Mouse (Mus musculus) embryo, embryonic 9.5 days (tissue): ENCODE results near the gene Bcl2a1a.
"Not testable (repeated sequence)": the region's sequence is repeated elsewhere in the genome, so short reads cannot be mapped to it uniquely, and the experiment has no call there.

Source experiments
- DNase-seq: peaks from one replicate; pipeline ENCODE4 v3.0.0-alpha.2; 2017; ENCODE audit errors: extremely low spot score

The Bcl2a1a gene

DNA sequence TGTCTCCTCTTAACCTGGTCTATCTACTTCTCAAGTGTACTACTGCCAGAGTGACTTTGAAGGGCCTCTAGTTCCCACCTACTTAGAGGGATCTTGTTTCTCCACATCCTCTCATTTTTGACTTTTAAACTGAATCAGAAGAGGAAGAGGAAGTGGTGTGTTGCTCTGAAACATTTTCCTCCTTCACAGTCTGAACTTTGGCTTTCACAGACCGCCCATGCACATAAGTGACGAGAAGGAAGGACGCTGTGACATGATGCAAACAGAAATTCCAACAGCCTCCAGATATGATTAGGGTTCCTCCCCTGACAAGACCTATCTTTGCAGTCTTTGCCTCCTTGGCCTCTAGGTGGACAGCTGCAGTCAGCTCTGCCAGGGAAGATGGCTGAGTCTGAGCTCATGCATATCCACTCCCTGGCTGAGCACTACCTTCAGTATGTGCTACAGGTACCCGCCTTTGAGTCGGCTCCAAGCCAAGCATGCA is at the start of gene Bcl2a1a:
Gene Bcl2a1a (plus strand): TSS at position 231 of the 484 bp plus-strand sequence.
- DNase-seq: not testable (repeated sequence)

DNA sequence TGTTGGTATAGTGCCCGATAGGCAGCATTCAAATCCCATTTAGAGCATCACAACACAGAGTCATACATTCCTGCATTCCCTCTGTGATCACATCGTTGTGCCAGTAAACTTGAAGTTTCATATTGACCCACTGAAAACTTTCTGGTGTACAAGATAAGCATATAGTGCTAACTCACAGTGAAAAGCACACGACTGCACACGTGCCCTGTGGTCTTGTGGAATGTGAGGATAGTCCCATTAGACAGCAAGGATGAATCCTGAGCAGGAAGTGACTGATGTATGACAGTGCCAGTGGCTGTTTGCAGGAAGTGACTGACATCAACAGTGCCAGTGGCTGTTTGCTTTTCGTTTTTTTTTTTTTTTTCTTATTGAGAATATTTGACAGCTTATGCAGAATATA is 40.1 kb upstream of the Bcl2a1a start:
- not testable (repeated sequence) for DNase-seq

DNA sequence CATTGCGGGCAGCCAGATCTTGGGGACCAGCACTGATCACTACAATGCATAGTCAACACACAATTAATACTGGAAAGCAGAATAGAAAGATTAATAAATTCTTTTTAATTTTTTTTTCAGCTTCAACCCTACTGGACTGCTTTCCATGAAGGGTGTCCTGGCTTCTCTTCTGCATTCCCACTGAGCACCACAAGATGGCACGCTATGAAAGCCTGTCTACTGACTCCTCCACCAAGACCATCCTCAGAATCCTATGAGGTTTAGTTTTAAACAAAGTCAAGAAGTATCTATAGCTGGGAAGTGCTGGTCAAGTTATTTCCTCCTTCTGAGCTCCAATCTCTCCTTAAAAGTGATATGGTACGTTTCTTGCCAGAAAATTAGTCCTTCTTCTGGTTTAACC is 18.4 kb upstream of the Bcl2a1a start:
- DNase-seq: not testable (repeated sequence)

DNA sequence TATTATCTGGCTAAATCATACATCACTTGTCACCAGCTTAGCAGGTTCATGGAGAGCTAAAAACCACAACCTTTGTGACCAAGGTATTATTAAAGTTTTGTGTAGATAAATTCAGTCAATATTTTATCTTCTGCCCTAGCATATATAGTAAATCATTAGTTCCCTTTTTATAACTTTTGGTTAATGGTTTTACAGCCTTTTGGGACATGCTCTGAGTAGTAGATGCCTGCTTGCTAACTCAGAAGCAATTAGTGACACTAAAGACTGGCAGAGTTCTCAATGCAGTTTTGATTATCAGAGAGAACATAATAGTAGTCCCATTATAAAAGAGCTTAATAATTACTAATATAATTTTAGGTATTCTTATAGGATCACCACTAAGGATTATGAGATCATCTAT is 5.2 kb upstream of the Bcl2a1a start:
- not testable (repeated sequence) for DNase-seq

DNA sequence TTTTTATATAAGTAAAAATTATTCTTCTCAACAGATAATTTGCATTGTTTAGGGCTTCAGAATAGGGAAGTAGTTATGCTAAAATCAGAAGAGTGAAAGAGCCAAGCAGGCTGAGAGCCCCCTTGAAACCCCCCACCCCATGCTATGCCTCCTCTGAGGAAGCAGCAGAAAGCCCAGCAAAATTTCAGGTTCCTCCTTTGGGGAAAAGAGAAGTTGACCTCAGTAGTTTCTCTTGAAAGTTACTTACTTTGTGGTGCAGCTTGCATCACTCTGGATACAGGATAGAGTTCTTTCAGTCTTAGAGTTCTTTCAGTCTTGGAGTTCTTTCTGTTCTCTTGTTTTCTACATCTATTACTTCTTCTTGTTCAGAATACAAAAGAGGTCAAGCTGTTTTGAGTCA is 3.5 kb upstream of the Bcl2a1a start:
- DNase-seq: not testable (repeated sequence)

DNA sequence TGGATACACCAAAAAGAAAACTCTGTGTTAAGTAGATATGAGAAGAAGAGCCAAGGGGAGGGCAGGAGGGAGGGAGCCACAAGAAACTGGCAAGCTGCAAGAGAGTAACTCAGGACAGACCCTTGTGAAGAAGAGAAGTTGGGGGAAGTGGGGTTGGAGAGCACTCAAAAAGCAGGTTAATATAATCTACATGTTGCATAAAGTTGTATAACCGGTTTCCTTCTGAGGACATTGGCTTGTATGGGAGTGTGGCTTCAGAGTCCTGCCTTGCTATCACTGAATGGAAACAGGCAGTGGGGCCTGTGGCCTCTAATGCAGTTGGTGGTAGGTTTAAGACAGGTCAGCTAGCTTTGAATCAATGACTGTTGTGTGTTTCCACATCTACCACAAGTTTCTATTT is 1.5 kb upstream of the Bcl2a1a start:
- not testable (repeated sequence) for DNase-seq

DNA sequence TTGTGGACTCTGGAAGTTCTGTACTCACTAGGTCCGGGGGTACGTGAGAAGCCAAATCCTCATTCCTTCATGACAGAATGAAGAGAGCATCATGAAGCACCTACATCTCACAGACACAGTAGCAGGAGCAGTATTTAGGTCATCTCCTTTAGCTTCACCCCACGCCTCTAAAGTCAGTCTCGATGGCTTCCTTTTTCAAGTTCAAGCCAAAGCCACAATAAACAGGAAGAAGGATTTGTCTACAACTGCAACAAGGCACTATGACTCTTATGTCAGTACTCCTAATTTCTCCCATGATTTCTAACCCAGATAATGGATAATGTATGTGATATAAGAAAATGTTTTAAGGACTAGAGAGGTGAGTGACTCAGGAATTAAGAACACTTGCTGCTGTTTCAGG is 665 bp upstream of the Bcl2a1a start:
- DNase-seq: not testable (repeated sequence)

DNA sequence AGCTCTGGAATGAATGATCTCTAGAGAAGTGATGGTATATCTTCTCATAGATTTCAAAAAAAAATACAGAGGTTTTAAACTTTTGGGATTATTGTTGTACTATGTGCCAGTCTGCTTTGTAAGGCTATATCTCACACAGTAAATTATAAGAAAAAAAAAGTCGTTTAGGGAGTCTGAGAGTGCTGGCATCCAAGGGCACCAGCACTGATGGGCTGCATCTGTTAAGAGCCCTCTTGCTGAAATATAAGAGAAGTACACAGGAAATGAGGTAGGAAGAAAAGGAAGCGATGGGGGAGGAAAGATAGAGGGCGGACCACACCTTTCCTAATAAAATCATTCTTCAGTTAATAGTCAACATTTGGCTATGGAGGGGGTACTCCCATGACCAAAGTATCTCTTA is 2.2 kb downstream of the Bcl2a1a start:
- no peak for DNase-seq

DNA sequence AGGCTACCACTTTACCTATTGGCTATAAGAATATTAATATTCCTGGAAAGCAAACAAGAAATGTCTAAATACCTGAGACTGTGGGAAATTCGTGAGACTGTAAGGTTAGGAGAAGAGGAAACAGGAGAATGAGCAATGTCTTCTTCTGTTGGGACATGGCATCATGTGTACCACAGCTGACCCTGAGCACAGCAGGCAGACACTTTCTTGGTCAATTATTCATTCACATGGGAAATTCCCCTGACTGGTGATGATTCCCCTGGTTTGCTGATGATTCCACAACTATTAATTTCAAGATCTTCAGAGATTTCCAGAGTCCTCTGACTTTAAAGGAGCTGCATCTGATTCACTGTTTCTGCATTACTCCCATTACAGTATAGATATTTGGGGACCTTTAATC is 3.3 kb downstream of the Bcl2a1a start:
- DNase-seq: not testable (repeated sequence)

DNA sequence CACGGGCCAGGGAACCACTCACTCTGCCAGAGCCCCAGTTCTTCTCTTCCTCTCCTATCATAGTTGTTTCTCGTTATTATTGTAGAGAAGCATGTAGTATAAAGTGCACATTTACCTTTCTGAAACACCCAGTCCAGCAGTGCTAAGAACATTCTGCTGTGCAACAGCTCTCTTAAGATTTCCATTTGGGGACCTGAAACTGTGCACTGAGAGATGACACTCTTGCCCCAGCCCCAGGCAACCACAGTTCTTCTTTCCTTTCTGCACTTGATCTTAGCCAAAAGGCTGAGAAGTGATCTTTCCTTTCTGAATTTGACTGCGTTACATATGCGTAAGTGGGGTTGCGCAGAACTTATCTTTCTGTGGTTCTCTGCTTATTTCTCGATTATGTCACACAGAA is 9.8 kb downstream of the Bcl2a1a start:
- not testable (repeated sequence) for DNase-seq

DNA sequence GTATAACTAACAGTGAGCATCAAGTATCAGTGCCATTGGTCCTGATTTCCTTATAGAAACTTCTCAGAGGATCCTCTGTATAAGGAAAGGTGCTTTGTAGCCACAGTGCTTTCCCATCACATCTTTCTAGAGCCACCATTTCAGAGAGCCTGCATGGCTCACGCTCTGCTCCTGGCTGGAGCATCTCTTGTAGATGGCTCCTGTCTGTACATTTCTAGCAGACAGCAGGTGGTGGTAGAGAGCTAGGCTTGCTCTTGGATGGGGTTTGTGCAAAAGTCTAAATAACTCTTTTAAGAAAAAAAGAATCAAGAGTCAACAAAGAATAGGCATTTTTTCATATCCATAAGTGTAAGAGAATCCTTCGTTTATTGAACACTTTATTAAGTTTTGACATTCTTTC is 12.8 kb downstream of the Bcl2a1a start:
- not testable (repeated sequence) for DNase-seq

DNA sequence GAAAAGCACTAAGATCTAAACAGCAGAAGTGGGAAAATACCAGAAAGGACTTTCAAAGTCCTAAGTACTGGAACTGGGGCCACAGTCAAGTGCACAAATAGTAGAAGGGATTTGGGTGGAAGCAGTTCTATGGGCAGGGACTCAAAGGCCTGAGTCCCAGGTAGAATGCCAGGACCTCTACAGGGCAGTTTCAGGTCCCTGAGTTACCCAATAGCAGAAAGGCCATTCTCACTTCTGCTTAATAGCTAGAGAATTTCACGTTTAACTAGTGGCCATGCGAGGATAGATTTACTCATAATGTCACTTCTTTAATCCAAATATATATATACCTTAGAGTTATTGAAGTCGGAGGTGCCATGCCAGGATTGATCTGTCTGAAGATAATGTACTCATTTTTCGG is 20.2 kb downstream of the Bcl2a1a start:
- not testable (repeated sequence) for DNase-seq

DNA sequence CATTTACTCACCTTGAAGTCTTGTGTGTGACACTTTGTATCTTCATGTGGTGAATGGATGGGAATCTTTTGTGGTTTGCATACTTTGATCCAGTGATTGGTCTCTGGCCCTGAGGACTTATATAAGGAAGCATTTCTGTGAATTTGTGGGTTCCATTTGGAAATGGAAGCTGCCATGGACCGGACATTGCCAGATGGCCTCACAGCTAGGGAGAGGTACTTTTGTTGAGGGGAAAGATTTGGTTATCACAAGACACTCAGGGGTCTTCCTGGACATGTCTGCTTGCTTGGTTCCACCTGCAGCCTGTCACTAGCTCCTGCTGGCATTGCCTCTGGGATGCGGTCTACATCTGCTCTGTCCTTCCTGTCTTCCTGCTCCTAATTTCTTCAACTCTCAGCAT is 23.1 kb downstream of the Bcl2a1a start:
- not testable (repeated sequence) for DNase-seq

DNA sequence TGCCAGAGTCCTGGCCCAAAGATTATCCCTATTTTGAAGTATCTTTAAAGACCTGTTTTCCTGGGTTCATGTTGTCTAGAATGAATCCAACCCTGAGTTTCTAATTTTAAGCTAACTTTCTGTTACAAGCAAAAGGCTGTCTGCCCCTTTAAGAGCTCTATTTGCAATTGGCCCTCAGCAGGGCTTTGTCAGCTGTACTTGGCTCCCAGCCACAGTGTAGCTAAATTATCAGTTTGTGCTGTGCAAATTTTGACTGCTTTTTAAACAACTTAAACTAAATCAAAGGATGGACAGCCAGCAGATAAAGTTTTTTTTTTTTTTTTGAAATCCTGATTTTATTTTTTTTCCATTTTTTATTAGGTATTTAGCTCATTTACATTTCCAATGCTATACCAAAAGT is 44.8 kb downstream of the Bcl2a1a start:
- not testable (repeated sequence) for DNase-seq
